Comparison of ENCODE assay signal across 27 mouse cellular contexts in the genomic region with DNA sequence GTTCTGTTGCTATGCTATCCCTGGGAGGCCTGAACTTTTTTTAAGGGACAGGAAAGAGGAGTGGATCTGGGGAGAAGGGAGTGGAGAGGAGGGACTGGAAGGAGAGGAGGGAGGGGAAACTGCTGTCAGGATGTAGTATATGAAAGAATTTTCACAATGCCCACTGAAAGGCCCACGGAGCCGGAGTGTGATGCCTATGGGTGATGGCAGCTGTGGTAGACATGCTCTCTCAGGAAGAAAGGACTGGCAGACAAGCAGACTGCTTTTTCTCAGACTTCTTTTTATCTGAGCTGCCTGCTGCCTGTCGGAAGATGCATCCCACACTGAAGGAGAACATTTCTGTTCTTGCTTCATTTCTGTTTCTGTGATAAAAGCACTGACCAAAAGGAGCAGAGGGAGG.
DNase-seq lines count a peak whose midpoint lies in the region; ATAC-seq and TF ChIP-seq lines count a peak whose summit lies in the region.
"Had no signal": no experiment of that assay in that cellular context is flagged by ENCODE, and none has a peak within 500 bp of the region (broad histone marks: within the 10 kb centered on the region; RNA-seq: fewer than 3 reads in every experiment).

No protein-coding gene starts in this region.

- peak; percentile 70 for ATAC-seq in frontal cortex, adult (ENCODE audit: low TSS enrichment)
- no peak for ATAC-seq in granulocyte monocyte progenitor cell, adult 5-6 weeks (replicated peaks; ENCODE audit: poor library complexity, severe bottlenecking)
- ATAC-seq: activated CD4-positive, CD25-positive, alpha-beta regulatory T cell, adult 4 months; CD4-positive, CD25-positive, alpha-beta regulatory T cell, adult 4 months; forebrain, embryonic 14.5 days; forebrain, embryonic 16.5 days; Patski had no signal

- H3K27ac ChIP-seq in left cerebral cortex, adult 2 months = peak overlapping the region; percentile 42
- H3K27ac ChIP-seq: embryonic facial prominence, embryonic 13.5 days; embryonic facial prominence, embryonic 15.5 days; forebrain, embryonic 10.5 days; forebrain, embryonic 12.5 days had no signal

- intact Hi-C loops in left cerebral cortex, adult 2 months (cut with DNase I) = loop anchor here (5.0 kb wide), 3 partner anchors 101 to 296 kb away; a partner anchor contains a TSS
- intact Hi-C loops in left cerebral cortex, postnatal 10 days (cut with DNase I) = no loop called here

- no peak for TF ChIP-seq CTCF in left cerebral cortex, adult 2 months (IDR thresholded peaks at IDR 0.05)

- H3K4me3 ChIP-seq in left cerebral cortex, adult 2 months = no peak overlapping the region
- H3K4me3 ChIP-seq: embryonic facial prominence, embryonic 13.5 days; embryonic facial prominence, embryonic 15.5 days; erythroblast, embryonic 14.5 days; forebrain, embryonic 10.5 days; forebrain, embryonic 12.5 days had no signal

- DNase-seq in frontal cortex, postnatal 14 days (ENCODE audit: low spot score in 2 of 2) = no peak
- DNase-seq in left cerebral cortex, adult 2 months (ENCODE audit: extremely low spot score in 1 of 2, low spot score in 2 of 2) = no peak
- DNase-seq in left cerebral cortex, postnatal 10 days (ENCODE audit: extremely low spot score in 1 of 2, low spot score in 2 of 2) = no peak
- peak; percentile 59 for DNase-seq in brain, adult 2 months (ENCODE audit: low read depth, low spot score)
- DNase-seq: adrenal gland, adult 8-10 months; adrenal gland, postnatal 14 days; adrenal gland, postnatal 36 days; B cell, adult 2 months; cerebellum, adult 11 months; cerebellum, adult 18-20 months; cerebellum, adult 8-10 months; cerebellum, adult 9-11 months; cerebellum, postnatal 14 days; cerebellum, postnatal 36 days; embryo, embryonic 11 days had no signal
